Mouse (Mus musculus) heart, embryonic 12.5 days (tissue): Measurements from ENCODE around the gene Eid2b. TPM values are rescaled to one million over a fixed set of nuclear protein-coding genes. Genes with fewer than 3 reads are reported as not detected.

Source experiments
- ATAC-seq: fragments of 200-750 bp; cut with Nextera tagmentation; 2 replicates; pipeline ENCODE4 v1.8.0; 2017; ENCODE audit warnings: moderate TSS enrichment, moderate library complexity; ENCODE audit not compliant: insufficient number of reproducible peaks, low FRiP score
- H3K27ac ChIP-seq: fragments of 300-500 bp; sonication (generic); 2 replicates; pipeline ENCODE4 v1.5.1; 2016; ENCODE audit warnings: mild to moderate bottlenecking, moderate library complexity; ENCODE audit not compliant: poor library complexity, severe bottlenecking
- H3K27me3 ChIP-seq: fragments of 300-500 bp; sonication (generic); replicated peaks from 2 replicates; pipeline ENCODE4 v1.6.1; 2016; ENCODE audit warnings: mild to moderate bottlenecking, moderate library complexity
- H3K36me3 ChIP-seq: fragments of 300-500 bp; sonication (generic); 2 replicates; pipeline ENCODE4 v1.6.1; 2016; ENCODE audit warnings: mild to moderate bottlenecking, moderate library complexity
- H3K4me1 ChIP-seq: fragments of 300-500 bp; sonication (generic); replicated peaks from 2 replicates; pipeline ENCODE4 v1.6.1; 2016; ENCODE audit warnings: mild to moderate bottlenecking
- H3K4me2 ChIP-seq: fragments of 300-500 bp; sonication (generic); 2 replicates; pipeline ENCODE4 v1.6.1; 2016; ENCODE audit warnings: mild to moderate bottlenecking, moderate library complexity
- H3K4me3 ChIP-seq: fragments of 300-500 bp; sonication (generic); 2 replicates; pipeline ENCODE4 v1.5.1; 2016; ENCODE audit warnings: mild to moderate bottlenecking
- H3K9ac ChIP-seq: fragments of 300-500 bp; sonication (generic); 2 replicates; pipeline ENCODE4 v1.6.1; 2016; ENCODE audit warnings: mild to moderate bottlenecking, moderate library complexity
- H3K9me3 ChIP-seq: fragments of 300-500 bp; sonication (generic); replicated peaks from 2 replicates; pipeline ENCODE4 v1.6.1; 2016; ENCODE audit warnings: mild to moderate bottlenecking, moderate library complexity
- WGBS: fragments of 180-500 bp; shearing (Covaris S2); methylation state at CpG from one replicate; pipeline ENCODE4 v1.1.7; 2016; 5-methylcytosine and 5-hydroxymethylcytosine counted together
- polyA plus RNA-seq: library from polyadenylated mRNA; unstranded; fragments of >200 nt; fragmentation: Nextera tagmentation; extraction: Ambion mirVana; gene quantifications from 2 replicates; pipeline ENCODE4 v1.2.1, GENCODE M21; 2016

Eid2b gene
- polyA plus RNA-seq, 1 experiment from 2014 or later, result 8.2 TPM

DNA sequence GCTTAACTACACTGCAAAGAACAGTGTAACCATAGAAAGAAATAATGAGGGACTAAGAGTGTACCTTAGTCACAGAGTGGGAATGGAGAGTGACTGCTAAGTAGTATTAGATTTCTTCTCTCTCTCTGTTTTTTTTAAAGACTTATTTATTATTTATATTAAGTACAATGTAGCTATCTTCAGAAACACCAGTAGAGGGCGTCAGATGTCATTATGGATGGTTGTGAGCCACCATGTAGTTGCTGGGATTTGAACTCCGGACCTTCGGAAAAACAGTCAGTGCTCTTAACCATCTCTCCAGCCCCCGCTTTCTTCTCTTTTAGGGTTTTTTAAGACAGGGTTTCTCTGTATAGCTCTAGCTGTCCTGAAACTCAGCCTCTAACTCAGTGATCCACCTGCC is 48.9 kb downstream of the Eid2b start:
- WGBS, result 78% methylated on average over 4 of the region's 4 CpGs
- Histone ChIP-seq H3K36me3 (peaks cover 98% of the 10 kb centered on the region), H3K4me3 (no peak overlapping the region), H3K9me3 (no peaks in the 10 kb centered on the region), H3K9ac (no peak overlapping the region), H3K4me2 (no peak overlapping the region), H3K4me1 (no peaks in the 10 kb centered on the region), H3K27ac (no peak overlapping the region), H3K27me3 (no peaks in the 10 kb centered on the region)
- ATAC-seq, result no peak

DNA sequence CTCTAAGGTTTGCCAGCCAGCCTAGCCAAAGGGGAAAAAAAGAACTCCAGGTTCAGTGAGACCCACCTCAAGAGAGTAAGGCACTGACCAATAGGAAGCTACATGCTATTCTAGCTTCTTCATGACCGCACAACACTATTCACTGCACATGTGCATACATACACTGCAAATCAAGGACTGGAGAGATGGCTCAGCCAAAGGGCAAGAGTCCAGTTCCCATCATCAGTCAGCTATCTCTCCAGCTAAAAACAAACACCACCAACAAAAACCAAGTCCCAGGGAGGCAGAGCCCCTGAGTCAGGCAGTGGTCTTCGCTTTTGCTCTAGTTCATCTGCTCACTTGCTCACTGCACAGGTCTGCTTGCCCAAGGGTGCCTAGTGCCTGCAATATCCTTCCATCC is 50.7 kb downstream of the Eid2b start:
- ATAC-seq, result no peak
- no peaks in the 10 kb centered on the region for H3K4me1 ChIP-seq
- peaks cover 90% of the 10 kb centered on the region for H3K36me3 ChIP-seq
- 92% methylated on average over 2 of the region's 2 CpGs for WGBS
- H3K9ac ChIP-seq, result no peak overlapping the region
- no peak overlapping the region for H3K27ac ChIP-seq
- no peaks in the 10 kb centered on the region for H3K9me3 ChIP-seq
- H3K27me3 ChIP-seq, result no peaks in the 10 kb centered on the region
- no peak overlapping the region for H3K4me3 ChIP-seq
- no peak overlapping the region for H3K4me2 ChIP-seq

Other genes with a start within 250 kb of the Eid2b start
- 236 and 237 TPM in 2 replicates for gene Psmc4, start 227.6 kb upstream of the Eid2b start, polyA plus RNA-seq
- gene Fcgbp, start 206.5 kb upstream of the Eid2b start, polyA plus RNA-seq, result not detected in 2 replicates
- gene 9530053A07Rik, start 148.3 kb upstream of the Eid2b start, polyA plus RNA-seq, result 0.04 and 0.08 TPM in 2 replicates
- gene Fbl, start 108.0 kb upstream of the Eid2b start, polyA plus RNA-seq, result 92.1 TPM in 2 replicates
- 9.1 and 11.4 TPM in 2 replicates for gene Dyrk1b, start 98.3 kb upstream of the Eid2b start, polyA plus RNA-seq
- 7.4 and 8.7 TPM in 2 replicates for gene Eid2, start 9.9 kb upstream of the Eid2b start, polyA plus RNA-seq
- gene Selenov, start 13.4 kb downstream of the Eid2b start, polyA plus RNA-seq, result not detected in 2 replicates
- 0.26 TPM in 1 of 2 replicates, not detected in the other for gene Dll3, start 24.5 kb downstream of the Eid2b start, polyA plus RNA-seq
- gene Timm50, start 34.3 kb downstream of the Eid2b start, polyA plus RNA-seq, result 133 and 136 TPM in 2 replicates
- 73.4 and 76.7 TPM in 2 replicates for gene Supt5, start 61.0 kb downstream of the Eid2b start, polyA plus RNA-seq
- 629 and 630 TPM in 2 replicates for gene Rps16, start 72.9 kb downstream of the Eid2b start, polyA plus RNA-seq
- 58.0 and 65.3 TPM in 2 replicates for gene Plekhg2, start 94.9 kb downstream of the Eid2b start, polyA plus RNA-seq
- gene Zfp36, start 102.5 kb downstream of the Eid2b start, polyA plus RNA-seq, result 15.9 and 16.5 TPM in 2 replicates
- gene Med29, start 115.0 kb downstream of the Eid2b start, polyA plus RNA-seq, result 45.4 and 46.5 TPM in 2 replicates
- 68.5 and 70.4 TPM in 2 replicates for gene Paf1, start 115.2 kb downstream of the Eid2b start, polyA plus RNA-seq
- gene Gmfg, start 159.7 kb downstream of the Eid2b start, polyA plus RNA-seq, result 4.9 and 5.4 TPM in 2 replicates
- 1.5 and 2.0 TPM in 2 replicates for gene Lrfn1, start 174.2 kb downstream of the Eid2b start, polyA plus RNA-seq
- gene Ifnl2, start 232.7 kb downstream of the Eid2b start, polyA plus RNA-seq, result not detected in 2 replicates
- not detected in 2 replicates for gene Ifnl3, start 245.1 kb downstream of the Eid2b start, polyA plus RNA-seq